Mouse (Mus musculus): ENCODE data around the gene Zswim9. TPM values are rescaled to one million over a fixed set of nuclear protein-coding genes. Genes with fewer than 3 reads are reported as not detected.

Gene Zswim9
- polyA plus RNA-seq, 1 experiment from 2014 or later, result 12.6 TPM

DNA sequence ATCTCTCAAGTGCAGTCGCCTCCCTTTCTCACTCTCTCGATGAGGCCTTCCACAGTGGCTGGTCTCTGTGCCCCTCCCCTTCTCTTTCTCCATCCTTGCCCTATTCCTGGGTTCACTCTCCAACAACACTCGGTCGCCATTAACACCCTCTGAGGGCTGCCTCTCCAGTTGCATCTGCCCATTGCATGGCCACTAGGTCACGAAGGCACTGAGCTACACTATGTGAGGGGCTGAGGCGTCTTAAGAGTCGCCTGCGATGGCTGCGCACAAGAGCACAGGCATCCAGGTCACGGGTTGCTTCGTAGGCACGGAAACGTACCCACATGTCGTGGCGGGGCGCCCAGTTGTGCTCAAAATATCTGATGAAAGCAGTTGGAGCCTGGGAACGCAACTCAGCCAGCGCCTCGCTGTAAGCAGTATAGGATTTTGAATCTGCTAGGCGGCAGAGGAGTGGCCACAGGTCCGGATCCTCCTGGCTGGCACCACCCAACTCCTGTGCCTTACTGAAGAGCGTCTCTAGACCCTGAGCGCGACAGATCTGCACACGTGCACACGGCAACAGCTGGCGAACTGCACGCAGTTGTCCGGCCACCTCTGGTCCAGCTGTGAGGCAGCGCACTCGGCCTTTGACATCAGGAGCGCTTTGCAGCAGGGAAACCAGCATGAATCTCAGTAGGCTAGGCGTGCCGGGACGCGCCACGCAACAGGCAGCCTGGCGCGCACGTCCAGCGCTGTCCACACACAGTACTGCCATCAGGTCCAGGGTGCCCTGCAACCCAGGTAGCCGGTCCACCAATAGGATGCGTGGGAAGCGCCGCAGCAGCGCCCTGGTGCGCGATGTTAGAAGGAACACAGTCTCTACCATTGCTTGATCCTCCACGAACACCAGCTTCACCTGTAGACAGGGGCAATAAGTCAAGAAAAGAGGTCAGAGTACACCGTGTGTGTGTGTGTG is 17.5 kb downstream of the Zswim9 start:
- no peaks in the 10 kb centered on the region for H3K4me1 ChIP-seq
- H3K27me3 ChIP-seq (replicated peaks; ENCODE audit: low read depth, poor library complexity, severe bottlenecking), result no peaks in the 10 kb centered on the region
- H3K4me3 ChIP-seq, result 0 out of 2 replicates have a peak overlapping the region, but pooled peaks have one; percentile 13
- no peak for DNase-seq (ENCODE audit: low spot score)
- no peak overlapping the region for H3K27ac ChIP-seq (replicated peaks)
- H3K36me3 ChIP-seq (replicated peaks), result no peaks in the 10 kb centered on the region
- WGBS, result 47% methylated on average over 50 of the region's 50 CpGs
- H3K9me3 ChIP-seq, result no peaks in the 10 kb centered on the region

DNA sequence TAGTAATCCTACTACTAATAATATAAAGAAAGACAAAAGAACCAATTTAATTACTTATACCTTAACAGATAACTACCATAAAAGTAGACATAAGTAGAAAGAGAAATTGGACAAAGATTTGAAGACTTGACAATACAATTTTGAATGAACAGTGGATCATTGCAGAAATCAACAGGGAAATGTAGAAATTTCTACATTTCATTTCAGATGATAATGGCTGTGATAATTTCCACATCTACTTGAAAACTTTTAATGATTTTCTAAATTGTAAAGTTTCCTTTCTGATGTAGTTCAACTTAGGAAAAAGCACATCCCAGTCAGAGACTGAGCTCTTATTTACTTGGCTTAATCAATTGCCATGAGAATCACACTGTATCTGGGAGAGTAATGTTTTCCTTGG is 65.8 kb downstream of the Zswim9 start, which contains the start of gene Vmn1r89:
TSS of gene Vmn1r89 (plus strand) at position 301 of the 400 bp plus-strand sequence.
- Histone ChIP-seq H3K9me3 (peaks cover 5% of the 10 kb centered on the region; the same call in 1 of the 2 replicates), H3K36me3 (replicated peaks) (no peaks in the 10 kb centered on the region), H3K4me1 (no peaks in the 10 kb centered on the region), H3K27ac (replicated peaks) (no peak within 1 kb of the TSS), H3K27me3 (replicated peaks; ENCODE audit: low read depth, poor library complexity, severe bottlenecking) (no peaks in the 10 kb centered on the region), H3K4me3 (no peak within 1 kb of the TSS)
- no peak for DNase-seq (ENCODE audit: low spot score)

Other genes with a start within 250 kb of the Zswim9 start
- 89.1 and 93.0 TPM in 2 replicates for gene Chmp2a, start 243.9 kb downstream of the Zswim9 start, polyA plus RNA-seq (2016; fragmentation: Nextera tagmentation; extraction: Ambion mirVana)
- gene Ube2m, start 240.4 kb downstream of the Zswim9 start, polyA plus RNA-seq (2016; fragmentation: Nextera tagmentation; extraction: Ambion mirVana), result 157 and 159 TPM in 2 replicates
- 2.4 and 2.8 TPM in 2 replicates for gene Mzf1, start 224.0 kb downstream of the Zswim9 start, polyA plus RNA-seq (2016; fragmentation: Nextera tagmentation; extraction: Ambion mirVana)
- gene Vmn1r85, start 183.5 kb downstream of the Zswim9 start, polyA plus RNA-seq (2016; fragmentation: Nextera tagmentation; extraction: Ambion mirVana), result not detected in 2 replicates
- gene Vmn1r86, start 158.8 kb downstream of the Zswim9 start, polyA plus RNA-seq (2016; fragmentation: Nextera tagmentation; extraction: Ambion mirVana), result not detected in 2 replicates
- gene Vmn1r87, start 138.6 kb downstream of the Zswim9 start, polyA plus RNA-seq (2016; fragmentation: Nextera tagmentation; extraction: Ambion mirVana), result not detected in 2 replicates
- gene Vmn1r88, start 119.2 kb downstream of the Zswim9 start, polyA plus RNA-seq (2016; fragmentation: Nextera tagmentation; extraction: Ambion mirVana), result not detected in 2 replicates
- not detected in 2 replicates for gene Vmn1r89, start 65.7 kb downstream of the Zswim9 start, polyA plus RNA-seq (2016; fragmentation: Nextera tagmentation; extraction: Ambion mirVana)
- gene Lig1, start 1.4 kb downstream of the Zswim9 start, polyA plus RNA-seq (2016; fragmentation: Nextera tagmentation; extraction: Ambion mirVana), result 160 and 162 TPM in 2 replicates
- 1.8 and 1.9 TPM in 2 replicates for gene Pla2g4c, start 45.9 kb upstream of the Zswim9 start, polyA plus RNA-seq (2016; fragmentation: Nextera tagmentation; extraction: Ambion mirVana)
- not detected in 2 replicates for gene Cabp5, start 119.4 kb upstream of the Zswim9 start, polyA plus RNA-seq (2016; fragmentation: Nextera tagmentation; extraction: Ambion mirVana)
- not detected in 2 replicates for gene Bsph1, start 172.1 kb upstream of the Zswim9 start, polyA plus RNA-seq (2016; fragmentation: Nextera tagmentation; extraction: Ambion mirVana)

All from embryonic facial prominence, embryonic 10.5 days (tissue).